Mouse (Mus musculus) testis, postnatal 10 days (tissue): Measurements from ENCODE around the gene Itfg1.

Source experiments
- DNase-seq: peaks from one replicate; pipeline ENCODE4 v3.0.0; 2021; ENCODE audit warnings: low spot score

Gene Itfg1

GRCm38 (mm10) chr8:85730545-85730944 is 110.2 kb downstream of the Itfg1 start:
- DNase-seq: no peak

- DNase-seq: no peak
Measured at GRCm38 (mm10) chr8:85717271-85717670, 123.5 kb downstream of the Itfg1 start.

GRCm38 (mm10) chr8:85716696-85717095 is 124.0 kb downstream of the Itfg1 start:
- no peak for DNase-seq

GRCm38 (mm10) chr8:85706988-85707387 is 133.7 kb downstream of the Itfg1 start:
- DNase-seq: no peak

GRCm38 (mm10) chr8:85700751-85701351 is 139.9 kb downstream of the Itfg1 start, which contains the start of gene Neto2:
Neto2 (minus strand) TSS chr8:85700924.
- DNase-seq: peak; percentile 81

GRCm38 (mm10) chr8:85700101-85700750 is 140.5 kb downstream of the Itfg1 start:
- peak; percentile 80 for DNase-seq

GRCm38 (mm10) chr8:85699051-85699450 is 141.7 kb downstream of the Itfg1 start:
- DNase-seq: peak; percentile 68
